Mouse (Mus musculus) embryonic facial prominence, embryonic 12.5 days (tissue): ENCODE data around the gene C130074G19Rik. TPM values are rescaled to one million over a fixed set of nuclear protein-coding genes. Genes with fewer than 3 reads are reported as not detected.

Source experiments
- ATAC-seq: fragments of 200-750 bp; cut with Nextera tagmentation; 2 replicates; pipeline ENCODE4 v1.8.0; 2017; ENCODE audit not compliant: insufficient number of reproducible peaks, insufficient read depth, low FRiP score, low TSS enrichment
- H3K27ac ChIP-seq: fragments of 300-500 bp; sonication (generic); 2 replicates; pipeline ENCODE4 v1.5.1; 2016; ENCODE audit warnings: mild to moderate bottlenecking
- H3K27me3 ChIP-seq: fragments of 300-500 bp; sonication (generic); 2 replicates; pipeline ENCODE4 v1.6.1; 2016; ENCODE audit warnings: mild to moderate bottlenecking, moderate library complexity
- H3K36me3 ChIP-seq: fragments of 300-500 bp; sonication (generic); 2 replicates; pipeline ENCODE4 v1.6.1; 2016; ENCODE audit warnings: mild to moderate bottlenecking
- H3K4me1 ChIP-seq: fragments of 300-500 bp; sonication (generic); 2 replicates; pipeline ENCODE4 v1.6.1; 2016
- H3K4me2 ChIP-seq: fragments of 300-500 bp; sonication (generic); replicated peaks from 2 replicates; pipeline ENCODE4 v1.6.1; 2016; ENCODE audit warnings: mild to moderate bottlenecking, moderate library complexity
- H3K4me3 ChIP-seq: fragments of 300-500 bp; sonication (generic); 2 replicates; pipeline ENCODE4 v1.5.1; 2016; ENCODE audit warnings: mild to moderate bottlenecking
- H3K9ac ChIP-seq: fragments of 300-500 bp; sonication (generic); 2 replicates; pipeline ENCODE4 v1.6.1; 2016; ENCODE audit warnings: mild to moderate bottlenecking, moderate library complexity
- H3K9me3 ChIP-seq: fragments of 300-500 bp; sonication (generic); 2 replicates; pipeline ENCODE4 v1.6.1; 2016; ENCODE audit warnings: mild to moderate bottlenecking, moderate library complexity
- WGBS: fragments of 180-500 bp; shearing (Covaris S2); methylation state at CpG from one replicate; pipeline ENCODE4 v1.1.7; 2016; 5-methylcytosine and 5-hydroxymethylcytosine counted together
- polyA plus RNA-seq: library from polyadenylated mRNA; unstranded; fragments of >200 nt; fragmentation: Nextera tagmentation; extraction: Ambion mirVana; gene quantifications from 2 replicates; pipeline ENCODE4 v1.2.1, GENCODE M21; 2016

Gene C130074G19Rik
- polyA plus RNA-seq, result 1.0 and 1.3 TPM in 2 replicates

GRCm38 (mm10) chr1:184882281-184883268 lies at the start of gene C130074G19Rik:
Gene C130074G19Rik, minus strand, starts transcription at chr1:184883218.
- 2% methylated on average over 77 of the region's 77 CpGs for WGBS
- Histone ChIP-seq H3K4me2 (peak within 1 kb of the TSS; percentile 92), H3K4me3 (peak within 1 kb of the TSS; percentile 50), H3K9me3 (no peaks in the 10 kb centered on the region), H3K36me3 (no peaks in the 10 kb centered on the region), H3K27me3 (peaks cover 38% of the 10 kb centered on the region), H3K27ac (no peak within 1 kb of the TSS), H3K9ac (peak within 1 kb of the TSS; percentile 50), H3K4me1 (peaks cover 5% of the 10 kb centered on the region; the same call in 1 of the 2 replicates)
- ATAC-seq, result peak; percentile 52; the same call in 1 of the 2 replicates

DNA sequence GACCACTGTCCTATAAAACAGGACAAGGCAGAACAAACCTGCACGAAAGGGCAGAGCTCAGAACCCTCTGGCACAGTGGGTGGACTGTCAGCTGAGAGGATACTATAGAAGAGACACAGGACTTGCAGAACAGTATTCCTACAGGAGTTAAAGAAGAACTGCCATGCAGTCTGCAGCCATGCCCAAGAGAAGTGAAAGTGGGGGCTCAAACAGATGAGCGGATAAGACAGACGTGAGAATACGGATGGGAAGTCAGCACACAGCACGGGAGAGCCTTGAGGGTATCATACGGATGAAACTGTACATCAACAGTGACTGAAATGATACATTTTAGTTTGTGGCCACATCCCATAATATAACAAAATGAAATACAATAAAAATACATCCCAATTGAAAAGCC lies 48.1 kb upstream of the C130074G19Rik start:
- Histone ChIP-seq H3K4me3 (no peak overlapping the region), H3K4me1 (no peaks in the 10 kb centered on the region; the same call in 1 of the 2 replicates), H3K36me3 (peaks cover 6% of the 10 kb centered on the region; the same call in 1 of the 2 replicates), H3K4me2 (no peak overlapping the region), H3K27ac (no peak overlapping the region), H3K9me3 (no peaks in the 10 kb centered on the region), H3K9ac (no peak overlapping the region), H3K27me3 (no peaks in the 10 kb centered on the region)
- ATAC-seq, result no peak
- WGBS, result 92% methylated on average over 6 of the region's 6 CpGs

- no peak for ATAC-seq
- H3K4me1 ChIP-seq, result no peaks in the 10 kb centered on the region
- no peaks in the 10 kb centered on the region for H3K27me3 ChIP-seq
- H3K36me3 ChIP-seq, result peaks cover 12% of the 10 kb centered on the region; the same call in 1 of the 2 replicates
- no peak overlapping the region for H3K4me2 ChIP-seq
- no peak overlapping the region for H3K9ac ChIP-seq
- no peaks in the 10 kb centered on the region for H3K9me3 ChIP-seq
- H3K27ac ChIP-seq, result no peak overlapping the region
- 75% methylated on average over 1 of the region's 1 CpGs for WGBS
- no peak overlapping the region for H3K4me3 ChIP-seq
Observed at GRCm38 (mm10) chr1:184928382-184928781, 45.4 kb upstream of the C130074G19Rik start.

- Histone ChIP-seq H3K4me3 (no peak overlapping the region), H3K4me1 (no peaks in the 10 kb centered on the region), H3K27ac (no peak overlapping the region), H3K4me2 (no peak overlapping the region), H3K9ac (no peak overlapping the region), H3K36me3 (peaks cover 16% of the 10 kb centered on the region), H3K27me3 (no peaks in the 10 kb centered on the region), H3K9me3 (no peaks in the 10 kb centered on the region)
- WGBS, result 97% methylated on average over 1 of the region's 1 CpGs
- ATAC-seq, result no peak
Observed at GRCm38 (mm10) chr1:184927911-184928310, 44.9 kb upstream of the C130074G19Rik start.

DNA sequence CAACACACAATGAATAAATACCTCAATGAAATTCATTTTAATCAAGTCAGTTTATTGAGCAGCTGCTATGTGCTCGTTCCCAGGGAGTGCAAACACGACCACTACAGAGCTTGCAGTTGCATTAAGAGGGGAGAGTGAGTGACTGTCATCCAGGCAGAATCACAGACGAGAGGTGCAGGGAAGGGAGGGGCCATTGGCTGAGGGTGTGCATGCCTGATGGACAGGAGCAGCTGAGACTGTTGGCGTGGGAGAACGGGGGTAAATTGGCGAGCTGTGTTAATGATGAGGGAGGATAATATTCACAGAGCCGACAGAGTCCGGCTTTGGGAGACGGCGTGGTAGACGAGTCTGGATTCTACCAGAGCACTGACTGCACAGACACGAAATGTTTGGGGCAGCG lies 39.8 kb upstream of the C130074G19Rik start:
- Histone ChIP-seq H3K27me3 (no peaks in the 10 kb centered on the region), H3K4me2 (no peak overlapping the region), H3K4me1 (no peaks in the 10 kb centered on the region), H3K4me3 (no peak overlapping the region), H3K9me3 (no peaks in the 10 kb centered on the region), H3K36me3 (peaks cover 36% of the 10 kb centered on the region), H3K27ac (no peak overlapping the region), H3K9ac (no peak overlapping the region)
- WGBS, result 89% methylated on average over 13 of the region's 13 CpGs
- no peak for ATAC-seq

- no peaks in the 10 kb centered on the region for H3K9me3 ChIP-seq
- peaks cover 39% of the 10 kb centered on the region for H3K36me3 ChIP-seq
- no peak overlapping the region for H3K27ac ChIP-seq
- H3K4me1 ChIP-seq, result no peaks in the 10 kb centered on the region
- WGBS, result 82% methylated on average over 5 of the region's 5 CpGs
- no peak for ATAC-seq
- H3K27me3 ChIP-seq, result no peaks in the 10 kb centered on the region
- H3K9ac ChIP-seq, result no peak overlapping the region
- no peak overlapping the region for H3K4me2 ChIP-seq
- no peak overlapping the region for H3K4me3 ChIP-seq
Observed at GRCm38 (mm10) chr1:184920057-184920456, 37.0 kb upstream of the C130074G19Rik start.

GRCm38 (mm10) chr1:184918227-184918888 lies 35.3 kb upstream of the C130074G19Rik start:
- Histone ChIP-seq H3K27ac (no peak overlapping the region), H3K4me1 (no peaks in the 10 kb centered on the region), H3K4me2 (no peak overlapping the region), H3K9ac (no peak overlapping the region), H3K9me3 (no peaks in the 10 kb centered on the region), H3K36me3 (peaks cover 35% of the 10 kb centered on the region), H3K27me3 (no peaks in the 10 kb centered on the region), H3K4me3 (no peak overlapping the region)
- no peak for ATAC-seq
- 81% methylated on average over 5 of the region's 5 CpGs for whole genome bisulfite sequencing

- Histone ChIP-seq H3K4me3 (no peak overlapping the region), H3K27ac (no peak overlapping the region), H3K4me2 (no peak overlapping the region), H3K27me3 (no peaks in the 10 kb centered on the region), H3K4me1 (no peaks in the 10 kb centered on the region), H3K9ac (no peak overlapping the region), H3K9me3 (no peaks in the 10 kb centered on the region), H3K36me3 (peaks cover 41% of the 10 kb centered on the region)
- WGBS, result 91% methylated on average over 18 of the region's 18 CpGs
- no peak for ATAC-seq
Observed at GRCm38 (mm10) chr1:184912336-184912735, 29.3 kb upstream of the C130074G19Rik start.

- Histone ChIP-seq H3K4me2 (no peak overlapping the region), H3K27me3 (no peaks in the 10 kb centered on the region), H3K27ac (no peak overlapping the region), H3K9ac (no peak overlapping the region), H3K4me1 (no peaks in the 10 kb centered on the region), H3K9me3 (no peaks in the 10 kb centered on the region), H3K4me3 (no peak overlapping the region), H3K36me3 (peaks cover 43% of the 10 kb centered on the region)
- WGBS, result 74% methylated on average over 6 of the region's 6 CpGs
- ATAC-seq, result no peak
Observed at GRCm38 (mm10) chr1:184911861-184912260, 28.8 kb upstream of the C130074G19Rik start.

DNA sequence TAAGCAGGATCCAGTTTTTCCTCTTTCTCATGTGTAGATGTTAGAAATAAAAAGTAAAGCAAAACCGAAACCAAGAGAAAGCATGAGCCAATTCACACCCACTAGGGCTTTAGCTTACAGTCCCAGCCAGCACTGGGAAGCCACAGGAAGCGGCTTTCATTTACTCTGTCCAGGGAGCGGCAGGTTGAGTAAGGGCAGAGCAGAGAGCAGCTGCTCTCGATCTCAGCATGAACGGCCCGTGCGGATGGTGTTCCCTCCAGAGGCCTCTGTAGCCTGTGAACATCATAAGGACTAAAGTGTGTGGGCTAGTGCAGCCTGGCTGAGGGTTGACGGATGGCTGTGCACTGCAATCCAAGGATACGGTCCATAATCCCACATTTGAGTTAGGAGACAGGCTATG lies 25.5 kb upstream of the C130074G19Rik start:
- 75% methylated on average over 9 of the region's 9 CpGs for WGBS
- H3K27me3 ChIP-seq, result no peaks in the 10 kb centered on the region
- peaks cover 46% of the 10 kb centered on the region for H3K36me3 ChIP-seq
- H3K4me1 ChIP-seq, result no peaks in the 10 kb centered on the region
- H3K9me3 ChIP-seq, result no peaks in the 10 kb centered on the region
- no peak overlapping the region for H3K9ac ChIP-seq
- H3K4me3 ChIP-seq, result no peak overlapping the region
- ATAC-seq, result no peak
- H3K4me2 ChIP-seq, result no peak overlapping the region
- no peak overlapping the region for H3K27ac ChIP-seq

- H3K4me1 ChIP-seq, result no peaks in the 10 kb centered on the region
- ATAC-seq, result no peak
- peak overlapping the region; percentile 17; the same call in 1 of the 2 replicates for H3K27ac ChIP-seq
- no peaks in the 10 kb centered on the region for H3K27me3 ChIP-seq
- no peaks in the 10 kb centered on the region for H3K9me3 ChIP-seq
- peaks cover 46% of the 10 kb centered on the region for H3K36me3 ChIP-seq
- H3K9ac ChIP-seq, result no peak overlapping the region
- H3K4me2 ChIP-seq, result no peak overlapping the region
- 82% methylated on average over 12 of the region's 12 CpGs for WGBS
- no peak overlapping the region for H3K4me3 ChIP-seq
Observed at GRCm38 (mm10) chr1:184905904-184906745, 23.1 kb upstream of the C130074G19Rik start.
